Mouse (Mus musculus) liver, adult 2 months (tissue): ENCODE measurements around the gene Nav2. TPM values are rescaled to one million over a fixed set of nuclear protein-coding genes. Genes with fewer than 3 reads are reported as not detected.

Source experiments
- DNase-seq: peaks from one replicate; pipeline ENCODE4 v3.0.0-alpha.2; 2011; ENCODE audit warnings: low read depth, low spot score; ENCODE audit errors: extremely low read depth
- H3K27ac ChIP-seq: fragments of 200-500 bp; replicated peaks from 2 replicates; pipeline ENCODE4 v1.5.1; 2012; ENCODE audit warnings: low read depth, mild to moderate bottlenecking, control low read depth, inconsistent platforms, low read length; ENCODE audit not compliant: insufficient read depth
- H3K27me3 ChIP-seq: fragments of 200-500 bp; 2 replicates; pipeline ENCODE4 v1.6.1; 2012; ENCODE audit warnings: mild to moderate bottlenecking, moderate library complexity, low read length, inconsistent platforms; ENCODE audit not compliant: control insufficient read depth, insufficient read depth
- H3K36me3 ChIP-seq: fragments of 200-500 bp; 2 replicates; pipeline ENCODE4 v1.6.1; 2012; ENCODE audit warnings: low read length, inconsistent platforms; ENCODE audit not compliant: control insufficient read depth, insufficient read depth
- H3K4me1 ChIP-seq: fragments of 200-500 bp; 2 replicates; pipeline ENCODE4 v1.6.1; 2011; ENCODE audit warnings: low read length; ENCODE audit not compliant: control insufficient read depth, insufficient read depth
- H3K4me3 ChIP-seq: fragments of 200-500 bp; 2 replicates; pipeline ENCODE4 v1.5.1; 2011; ENCODE audit warnings: low read depth, mild to moderate bottlenecking, control low read depth, low read length, moderate library complexity; ENCODE audit not compliant: insufficient read depth
- H3K79me2 ChIP-seq: fragments of 200-500 bp; 2 replicates; pipeline ENCODE4 v1.6.1; 2012; ENCODE audit warnings: inconsistent platforms, mild to moderate bottlenecking, low read length, moderate library complexity; ENCODE audit not compliant: control insufficient read depth, insufficient read depth
- H3K9ac ChIP-seq: fragments of 200-500 bp; 2 replicates; pipeline ENCODE4 v1.6.1; 2012; ENCODE audit warnings: low read depth, mild to moderate bottlenecking, control low read depth, inconsistent platforms, low read length
- CTCF ChIP-seq: fragments of 200-500 bp; IDR thresholded peaks from 2 replicates; pipeline ENCODE4 v1.5.1; 2011; ENCODE audit warnings: low read depth, low read length, control low read depth
- POLR2A ChIP-seq: fragments of 200-500 bp; IDR thresholded peaks from 2 replicates; pipeline ENCODE4 v1.6.1; 2011; ENCODE audit warnings: low read length, control low read depth; ENCODE audit not compliant: insufficient read depth; ENCODE audit errors: extremely low read depth
- WGBS: fragments of 180-500 bp; shearing (Covaris S2); methylation state at CpG from one replicate; pipeline ENCODE4 v1.1.7; 2018; 5-methylcytosine and 5-hydroxymethylcytosine counted together
- polyA plus RNA-seq: library from polyadenylated mRNA; depleted of rRNA; stranded (reverse); fragments of >200 nt; gene quantifications from 2 replicates; pipeline ENCODE4 v1.2.3, GENCODE M21; 2012
- total RNA-seq: library from RNA; depleted of rRNA; stranded (reverse); fragments of >200 nt; gene quantifications from 2 replicates; pipeline ENCODE4 v1.2.3, GENCODE M21; 2014

Nav2 gene
- total and polyA plus RNA-seq, 2 experiments = 11.1 to 17.6 TPM

GRCm38 (mm10) chr7:49330181-49330580, 421.7 kb downstream of the Nav2 start:
- TF ChIP-seq CTCF (no peak), POLR2A (no peak)
- H3K4me1 ChIP-seq = no peaks in the 10 kb centered on the region
- no peak for DNase-seq
- H3K27ac ChIP-seq = no peak overlapping the region
- H3K79me2 ChIP-seq = no peaks in the 10 kb centered on the region
- WGBS = 84% methylated on average over 4 of the region's 4 CpGs
- no peaks in the 10 kb centered on the region for H3K27me3 ChIP-seq
- no peak overlapping the region for H3K9ac ChIP-seq
- H3K36me3 ChIP-seq = no peaks in the 10 kb centered on the region
- no peak overlapping the region for H3K4me3 ChIP-seq

DNA sequence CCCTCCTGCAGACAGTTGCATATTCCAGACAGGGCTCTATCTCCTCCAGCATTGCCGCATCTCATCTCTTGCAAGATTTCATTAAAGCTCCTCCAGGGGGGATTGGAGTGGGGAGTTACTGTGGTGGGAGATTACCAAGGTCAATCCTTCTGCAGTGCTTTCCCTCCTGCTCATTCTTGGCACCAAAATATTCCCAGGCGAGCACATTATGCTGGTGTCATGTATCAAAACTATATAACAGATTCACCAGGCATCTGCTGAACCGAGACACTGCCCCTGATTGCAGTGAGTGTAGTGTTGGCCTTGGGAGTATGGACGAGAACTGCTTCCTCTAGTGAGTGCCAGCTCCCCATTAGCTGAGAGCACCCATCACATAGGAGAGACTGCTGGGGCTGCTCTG, 423.4 kb downstream of the Nav2 start:
- TF ChIP-seq POLR2A (no peak), CTCF (no peak)
- WGBS = 86% methylated on average over 4 of the region's 4 CpGs
- no peaks in the 10 kb centered on the region for H3K4me1 ChIP-seq

GRCm38 (mm10) chr7:49332644-49333043, 424.1 kb downstream of the Nav2 start:
- H3K36me3 ChIP-seq = no peaks in the 10 kb centered on the region
- no peak overlapping the region for H3K27ac ChIP-seq
- H3K9ac ChIP-seq = no peak overlapping the region
- no peak for DNase-seq
- WGBS = 68% methylated on average over 7 of the region's 7 CpGs
- TF ChIP-seq CTCF = no peak
- no peak for TF ChIP-seq POLR2A
- no peak overlapping the region for H3K4me3 ChIP-seq
- H3K4me1 ChIP-seq = no peaks in the 10 kb centered on the region
- H3K27me3 ChIP-seq = no peaks in the 10 kb centered on the region
- no peaks in the 10 kb centered on the region for H3K79me2 ChIP-seq

More for the DNA sequence above, 423.4 kb downstream of the Nav2 start:
- Histone ChIP-seq H3K4me3 (no peak overlapping the region), H3K27ac (no peak overlapping the region), H3K79me2 (no peaks in the 10 kb centered on the region), H3K9ac (no peak overlapping the region), H3K27me3 (no peaks in the 10 kb centered on the region), H3K36me3 (no peaks in the 10 kb centered on the region)
- DNase-seq = no peak

DNA sequence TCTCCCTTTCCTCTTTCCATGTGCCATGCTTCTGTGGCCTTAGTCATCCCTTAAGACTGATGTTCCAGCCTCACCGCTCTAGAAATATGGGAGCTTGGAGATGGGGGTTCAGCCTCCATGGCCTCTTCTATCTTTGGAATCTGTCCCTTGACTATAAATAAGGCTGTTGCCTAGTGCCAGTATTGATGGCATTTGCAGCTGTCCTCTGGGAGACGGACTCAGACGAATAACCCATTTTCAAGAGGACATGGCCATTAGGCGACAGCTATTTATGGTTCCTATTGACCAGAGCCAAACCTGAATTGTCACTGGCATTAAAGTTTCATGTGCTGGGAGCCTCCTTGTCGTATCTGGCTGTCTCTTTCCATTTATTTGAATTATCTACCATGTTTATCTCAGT, 425.6 kb downstream of the Nav2 start:
- 90% methylated on average over 5 of the region's 5 CpGs for WGBS
- Histone ChIP-seq H3K9ac (no peak overlapping the region), H3K27ac (no peak overlapping the region), H3K4me3 (no peak overlapping the region), H3K27me3 (no peaks in the 10 kb centered on the region), H3K36me3 (no peaks in the 10 kb centered on the region), H3K4me1 (no peaks in the 10 kb centered on the region), H3K79me2 (no peaks in the 10 kb centered on the region)
- DNase-seq = no peak
- TF ChIP-seq CTCF (no peak), POLR2A (no peak)

DNA sequence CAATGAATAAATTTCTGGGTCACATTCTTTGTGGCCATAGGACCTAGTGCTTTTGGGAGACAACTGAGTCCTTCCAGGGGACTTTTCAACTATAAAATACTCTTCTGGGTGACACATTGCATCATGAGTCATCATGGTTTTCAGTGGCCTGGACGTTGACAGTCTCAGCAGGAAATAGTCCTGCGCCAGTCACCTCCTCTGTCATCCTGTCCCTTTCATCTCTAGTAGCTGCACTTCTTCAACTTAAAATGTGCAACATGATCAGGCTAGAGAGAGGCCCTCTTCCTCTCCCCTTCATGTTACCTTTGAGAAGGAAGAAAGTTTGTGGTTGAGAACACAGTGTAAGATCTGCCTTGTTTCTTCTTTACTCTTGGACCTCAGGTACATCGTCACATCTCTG, 426.5 kb downstream of the Nav2 start:
- no peaks in the 10 kb centered on the region for H3K36me3 ChIP-seq
- WGBS = 74% methylated on average over 3 of the region's 3 CpGs
- TF ChIP-seq CTCF (no peak), POLR2A (no peak)
- H3K4me1 ChIP-seq = no peaks in the 10 kb centered on the region
- H3K79me2 ChIP-seq = no peaks in the 10 kb centered on the region
- H3K4me3 ChIP-seq = no peak overlapping the region
- DNase-seq = no peak
- H3K9ac ChIP-seq = no peak overlapping the region
- H3K27me3 ChIP-seq = no peaks in the 10 kb centered on the region
- no peak overlapping the region for H3K27ac ChIP-seq

DNA sequence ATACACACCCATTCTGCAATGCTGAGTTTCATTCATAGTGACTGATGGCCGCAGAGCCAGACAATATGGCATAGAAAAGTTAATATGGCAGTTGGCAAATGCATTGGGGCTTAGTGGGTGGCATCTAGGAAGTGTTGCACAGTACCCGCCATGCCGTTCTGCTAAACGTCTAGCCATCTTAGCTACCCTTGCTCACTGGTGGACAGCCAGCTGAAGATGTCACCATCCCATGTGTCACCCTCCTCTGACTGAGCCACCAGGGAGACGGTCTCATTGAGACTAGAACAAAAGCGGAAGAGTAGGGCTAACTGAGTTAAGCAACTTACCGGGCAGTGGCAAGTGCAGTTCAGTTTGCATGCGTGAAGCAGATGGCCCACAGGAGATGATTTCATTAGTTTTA, 428.2 kb downstream of the Nav2 start:
- H3K4me3 ChIP-seq = no peak overlapping the region
- H3K9ac ChIP-seq = no peak overlapping the region
- no peaks in the 10 kb centered on the region for H3K79me2 ChIP-seq
- TF ChIP-seq CTCF = no peak
- TF ChIP-seq POLR2A = no peak
- peaks cover 3% of the 10 kb centered on the region for H3K4me1 ChIP-seq
- H3K36me3 ChIP-seq = no peaks in the 10 kb centered on the region
- 84% methylated on average over 8 of the region's 8 CpGs for WGBS
- no peaks in the 10 kb centered on the region for H3K27me3 ChIP-seq
- no peak for DNase-seq
- no peak overlapping the region for H3K27ac ChIP-seq
